Mouse (Mus musculus) brain, embryonic 14.5 days (tissue): ENCODE data around the gene Arih1.

Experiments used
- CTCF ChIP-seq: fragments of 200-500 bp; IDR thresholded peaks from 2 replicates; pipeline ENCODE4 v1.5.1; 2012; ENCODE audit warnings: inconsistent platforms, mild to moderate bottlenecking, moderate library complexity, borderline replicate concordance; ENCODE audit not compliant: insufficient read depth, insufficient read length; ENCODE audit errors: extremely low read depth
- POLR2A ChIP-seq: fragments of 200-500 bp; IDR thresholded peaks from 2 replicates; pipeline ENCODE4 v1.6.1; 2012; ENCODE audit warnings: mild to moderate bottlenecking, inconsistent platforms, borderline replicate concordance; ENCODE audit not compliant: poor library complexity, insufficient read depth, insufficient read length, severe bottlenecking; ENCODE audit errors: extremely low read depth

- TF ChIP-seq CTCF (peak; percentile 36; the same call in 1 of the 2 replicates), POLR2A (no peak)
These were observed 146.4 kb downstream of the Arih1 start for GRCm38 (mm10) chr9:59340002-59340401.
